Mouse (Mus musculus) heart, embryonic 10.5 days (tissue): ENCODE measurements around the gene Cacna1s. TPM values are rescaled to one million over a fixed set of nuclear protein-coding genes. Genes with fewer than 3 reads are reported as not detected.

Experiments
- DNase-seq: peaks from one replicate; pipeline ENCODE4 v3.0.0-alpha.2; 2017; ENCODE audit warnings: low spot score
- H3K27ac ChIP-seq: fragments of 300-500 bp; sonication (generic); 2 replicates; pipeline ENCODE4 v1.5.1; 2016; ENCODE audit warnings: mild to moderate bottlenecking
- H3K27me3 ChIP-seq: fragments of 300-500 bp; sonication (generic); 2 replicates; pipeline ENCODE4 v1.6.1; 2016; ENCODE audit warnings: mild to moderate bottlenecking; ENCODE audit not compliant: poor library complexity, insufficient read depth, severe bottlenecking
- H3K36me3 ChIP-seq: fragments of 300-500 bp; sonication (generic); 2 replicates; pipeline ENCODE4 v1.6.1; 2016; ENCODE audit warnings: mild to moderate bottlenecking, moderate library complexity
- H3K4me1 ChIP-seq: fragments of 300-500 bp; sonication (generic); 2 replicates; pipeline ENCODE4 v1.6.1; 2016; ENCODE audit warnings: mild to moderate bottlenecking
- H3K4me3 ChIP-seq: fragments of 300-500 bp; sonication (generic); 2 replicates; pipeline ENCODE4 v1.5.1; 2016; ENCODE audit warnings: mild to moderate bottlenecking, moderate library complexity
- H3K9me3 ChIP-seq: fragments of 300-500 bp; sonication (generic); 2 replicates; pipeline ENCODE4 v1.6.1; 2016; ENCODE audit warnings: mild to moderate bottlenecking, moderate library complexity
- WGBS: fragments of 180-500 bp; shearing (Covaris S2); methylation state at CpG from one replicate; pipeline ENCODE4 v1.1.7; 2016; 5-methylcytosine and 5-hydroxymethylcytosine counted together
- polyA plus RNA-seq: library from polyadenylated mRNA; unstranded; fragments of >200 nt; fragmentation: Nextera tagmentation; extraction: Ambion mirVana; gene quantifications from 2 replicates; pipeline ENCODE4 v1.2.1, GENCODE M21; 2016

Gene Cacna1s
- polyA plus RNA-seq = 1.3 and 1.6 TPM in 2 replicates

GRCm38 (mm10) chr1:136052547-136052946 is at the start of gene Cacna1s:
Cacna1s (plus strand) TSS chr1:136052750.
- H3K27ac ChIP-seq = peak within 1 kb of the TSS; percentile 52
- H3K27me3 ChIP-seq = peaks cover 64% of the 10 kb centered on the region
- WGBS = 16% methylated on average over 11 of the region's 11 CpGs
- peaks cover 44% of the 10 kb centered on the region for H3K4me1 ChIP-seq
- no peaks in the 10 kb centered on the region for H3K36me3 ChIP-seq
- no peaks in the 10 kb centered on the region for H3K9me3 ChIP-seq
- no peak within 1 kb of the TSS for H3K4me3 ChIP-seq
- DNase-seq = no peak

- no peaks in the 10 kb centered on the region for H3K9me3 ChIP-seq
- DNase-seq = no peak
- no peaks in the 10 kb centered on the region for H3K36me3 ChIP-seq
- H3K27me3 ChIP-seq = peaks cover 13% of the 10 kb centered on the region
- WGBS = 82% methylated on average over 3 of the region's 3 CpGs
- H3K4me1 ChIP-seq = peaks cover 9% of the 10 kb centered on the region; the same call in 1 of the 2 replicates
- no peak within 1 kb of the TSS for H3K27ac ChIP-seq
- peak within 1 kb of the TSS; percentile 61 for H3K4me3 ChIP-seq
Observed at GRCm38 (mm10) chr1:136006292-136006748, 46.2 kb upstream of the Cacna1s start, which contains the start of gene Igfn1. Igfn1 (minus strand) TSS chr1:136006342.

GRCm38 (mm10) chr1:136007211-136008158 is 45.1 kb upstream of the Cacna1s start, which contains the start of gene Tmem9:
Tmem9 (plus strand) TSS chr1:136008150.
- peak within 1 kb of the TSS; percentile 61 for H3K4me3 ChIP-seq

GRCm38 (mm10) chr1:136008159-136008533 is 44.4 kb upstream of the Cacna1s start:
- H3K4me3 ChIP-seq = peak overlapping the region; percentile 61
- no peak overlapping the region for H3K27ac ChIP-seq
- peaks cover 16% of the 10 kb centered on the region for H3K4me1 ChIP-seq
- DNase-seq = no peak
- no peaks in the 10 kb centered on the region for H3K36me3 ChIP-seq
- no peaks in the 10 kb centered on the region for H3K9me3 ChIP-seq
- H3K27me3 ChIP-seq = peaks cover 13% of the 10 kb centered on the region
- WGBS = 24% methylated on average over 8 of the region's 8 CpGs

More at GRCm38 (mm10) chr1:136007211-136008158, 45.1 kb upstream of the Cacna1s start, which contains the start of gene Tmem9:
- Histone ChIP-seq H3K27ac (peak within 1 kb of the TSS; percentile 59; the same call in 1 of the 2 replicates), H3K9me3 (no peaks in the 10 kb centered on the region), H3K27me3 (peaks cover 13% of the 10 kb centered on the region), H3K4me1 (peaks cover 16% of the 10 kb centered on the region), H3K36me3 (no peaks in the 10 kb centered on the region)
- WGBS = 3% methylated on average over 37 of the region's 37 CpGs
- peak; percentile 95 for DNase-seq

- Histone ChIP-seq H3K4me1 (peaks cover 25% of the 10 kb centered on the region), H3K36me3 (no peaks in the 10 kb centered on the region), H3K4me3 (no peak overlapping the region), H3K27ac (no peak overlapping the region), H3K27me3 (peaks cover 13% of the 10 kb centered on the region), H3K9me3 (no peaks in the 10 kb centered on the region)
- DNase-seq = no peak
- 92% methylated on average over 4 of the region's 4 CpGs for WGBS
Observed at GRCm38 (mm10) chr1:136010247-136010646, 42.3 kb upstream of the Cacna1s start.

- Histone ChIP-seq H3K4me1 (peaks cover 24% of the 10 kb centered on the region), H3K27me3 (no peaks in the 10 kb centered on the region), H3K4me3 (no peak overlapping the region), H3K36me3 (no peaks in the 10 kb centered on the region), H3K27ac (no peak overlapping the region), H3K9me3 (no peaks in the 10 kb centered on the region)
- WGBS = 51% methylated on average over 4 of the region's 4 CpGs
- DNase-seq = no peak
Observed at GRCm38 (mm10) chr1:136013513-136013912, 39.0 kb upstream of the Cacna1s start.

- WGBS = 35% methylated on average over 2 of the region's 2 CpGs
- H3K27me3 ChIP-seq = no peaks in the 10 kb centered on the region
- no peak overlapping the region for H3K4me3 ChIP-seq
- no peak overlapping the region; the same call in 1 of the 2 replicates for H3K27ac ChIP-seq
- peaks cover 31% of the 10 kb centered on the region for H3K4me1 ChIP-seq
- H3K9me3 ChIP-seq = no peaks in the 10 kb centered on the region
- H3K36me3 ChIP-seq = peaks cover 6% of the 10 kb centered on the region; the same call in 1 of the 2 replicates
- DNase-seq = no peak
Observed at GRCm38 (mm10) chr1:136014796-136015502, 37.6 kb upstream of the Cacna1s start.

GRCm38 (mm10) chr1:136017307-136017706 is 35.2 kb upstream of the Cacna1s start:
- Histone ChIP-seq H3K27me3 (no peaks in the 10 kb centered on the region), H3K4me1 (peaks cover 24% of the 10 kb centered on the region), H3K4me3 (peak overlapping the region; percentile 78), H3K27ac (peak overlapping the region; percentile 70), H3K9me3 (no peaks in the 10 kb centered on the region), H3K36me3 (peaks cover 28% of the 10 kb centered on the region)
- no peak for DNase-seq
- 79% methylated on average over 2 of the region's 2 CpGs for WGBS

GRCm38 (mm10) chr1:136017907-136018313 is 34.6 kb upstream of the Cacna1s start:
- peaks cover 34% of the 10 kb centered on the region for H3K36me3 ChIP-seq
- H3K27me3 ChIP-seq = no peaks in the 10 kb centered on the region
- DNase-seq = peak; percentile 97
- peak overlapping the region; percentile 95 for H3K27ac ChIP-seq
- under 1% methylated on average over 22 of the region's 22 CpGs for WGBS
- H3K4me3 ChIP-seq = peak overlapping the region; percentile 78
- H3K4me1 ChIP-seq = peaks cover 24% of the 10 kb centered on the region
- H3K9me3 ChIP-seq = no peaks in the 10 kb centered on the region

GRCm38 (mm10) chr1:136018390-136019189 is 34.0 kb upstream of the Cacna1s start:
- Histone ChIP-seq H3K4me3 (peak overlapping the region; percentile 78), H3K4me1 (peaks cover 24% of the 10 kb centered on the region), H3K27ac (peak overlapping the region; percentile 95), H3K9me3 (no peaks in the 10 kb centered on the region), H3K27me3 (no peaks in the 10 kb centered on the region), H3K36me3 (peaks cover 41% of the 10 kb centered on the region)
- no peak for DNase-seq
- 7% methylated on average over 24 of the region's 24 CpGs for WGBS

GRCm38 (mm10) chr1:136030201-136030600 is 22.3 kb upstream of the Cacna1s start:
- DNase-seq = no peak

GRCm38 (mm10) chr1:136031697-136032096 is 20.9 kb upstream of the Cacna1s start:
- no peaks in the 10 kb centered on the region for H3K9me3 ChIP-seq
- H3K27me3 ChIP-seq = no peaks in the 10 kb centered on the region
- 79% methylated on average over 7 of the region's 8 CpGs for WGBS
- no peak for DNase-seq
- H3K36me3 ChIP-seq = peaks cover 89% of the 10 kb centered on the region
- no peak overlapping the region for H3K4me3 ChIP-seq
- H3K4me1 ChIP-seq = peaks cover 21% of the 10 kb centered on the region
- H3K27ac ChIP-seq = no peak overlapping the region

More at GRCm38 (mm10) chr1:136030201-136030600, 22.3 kb upstream of the Cacna1s start:
- H3K27me3 ChIP-seq = no peaks in the 10 kb centered on the region
- whole genome bisulfite sequencing = 54% methylated on average over 7 of the region's 7 CpGs
- H3K4me1 ChIP-seq = peaks cover 21% of the 10 kb centered on the region
- 0 out of 2 replicates have a peak overlapping the region, but pooled peaks have one; percentile 33 for H3K27ac ChIP-seq
- H3K9me3 ChIP-seq = no peaks in the 10 kb centered on the region
- no peak overlapping the region for H3K4me3 ChIP-seq
- peaks cover 97% of the 10 kb centered on the region for H3K36me3 ChIP-seq
